Mouse (Mus musculus): Measurements from ENCODE around the gene Padi1.

DNA sequence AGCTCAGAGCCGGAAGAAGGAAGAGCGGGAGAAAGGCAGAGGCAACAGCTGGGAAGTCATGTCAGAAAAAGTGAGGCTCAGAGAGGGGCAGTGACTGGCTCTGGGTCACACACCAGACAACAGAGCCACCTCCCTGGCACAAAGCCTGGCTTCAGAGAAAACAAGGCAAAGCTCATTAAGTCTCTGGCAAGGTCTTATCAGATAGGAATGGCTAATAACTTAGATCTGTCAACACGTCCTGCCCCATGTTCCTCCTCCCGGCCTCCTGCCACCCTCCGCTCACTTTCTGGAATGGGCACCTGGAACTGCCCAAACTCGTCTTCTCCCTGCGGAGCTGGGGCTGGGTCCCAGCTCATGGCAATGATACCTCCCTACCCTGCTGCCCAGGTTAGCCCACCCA lies 12.2 kb upstream of the Padi1 start:
- TF ChIP-seq CTCF (IDR thresholded peaks at IDR 0.05; ENCODE audit: low read depth, low read length) = no peak
- TF ChIP-seq POLR2A (IDR thresholded peaks at IDR 0.05; ENCODE audit: borderline replicate concordance, low read depth, low read length) = no peak
